Mouse (Mus musculus): ENCODE measurements at regions not wholly inside any gene's neighbourhood (a gene's known extent, or its start where the extent isn't known, plus 50 kb on each side); places are given as distances from the start of the nearest gene placed in this dataset.

DNA sequence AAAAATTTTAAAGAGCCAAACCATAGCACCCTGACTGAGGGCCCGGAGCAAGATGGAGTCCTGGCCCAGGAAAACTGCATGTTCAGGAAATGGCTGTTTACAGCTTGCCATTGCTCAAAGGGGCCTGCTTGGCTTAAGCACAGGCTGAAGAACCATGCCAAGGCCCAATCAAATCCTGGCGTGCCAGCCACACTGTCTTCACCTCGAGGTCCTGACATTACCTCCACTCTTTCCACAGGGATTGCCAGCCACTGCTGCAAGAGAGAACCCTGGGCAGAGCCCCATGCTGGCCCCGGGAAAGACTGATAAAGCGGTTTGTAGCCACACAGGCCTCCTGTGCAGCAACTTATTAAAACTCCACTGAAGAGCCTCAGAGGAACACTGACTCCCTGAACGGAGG, 199.6 kb downstream of the Cog6 start:
- no peak for DNase-seq
- no peaks in the 10 kb centered on the region for H3K36me3 ChIP-seq (ENCODE audit: control insufficient read depth, insufficient read depth, low read length)
- no peak overlapping the region for H3K27ac ChIP-seq (ENCODE audit: insufficient read depth, low read depth, low read length)
- H3K4me3 ChIP-seq (ENCODE audit: insufficient read depth, low read depth, low read length), result no peak overlapping the region
- WGBS, result 90% methylated on average over 6 of the region's 6 CpGs
- TF ChIP-seq POLR2A (IDR thresholded peaks at IDR 0.05; ENCODE audit: low read depth, low read length) (no peak), CTCF (conservative IDR thresholded peaks at IDR 0.05; ENCODE audit: insufficient read depth, insufficient read length, low read depth, low read length) (no peak)
- H3K27me3 ChIP-seq (replicated peaks; ENCODE audit: control insufficient read depth, insufficient read depth, low read length), result no peaks in the 10 kb centered on the region
- H3K4me1 ChIP-seq (ENCODE audit: control insufficient read depth, insufficient read depth, low read length), result no peaks in the 10 kb centered on the region

DNA sequence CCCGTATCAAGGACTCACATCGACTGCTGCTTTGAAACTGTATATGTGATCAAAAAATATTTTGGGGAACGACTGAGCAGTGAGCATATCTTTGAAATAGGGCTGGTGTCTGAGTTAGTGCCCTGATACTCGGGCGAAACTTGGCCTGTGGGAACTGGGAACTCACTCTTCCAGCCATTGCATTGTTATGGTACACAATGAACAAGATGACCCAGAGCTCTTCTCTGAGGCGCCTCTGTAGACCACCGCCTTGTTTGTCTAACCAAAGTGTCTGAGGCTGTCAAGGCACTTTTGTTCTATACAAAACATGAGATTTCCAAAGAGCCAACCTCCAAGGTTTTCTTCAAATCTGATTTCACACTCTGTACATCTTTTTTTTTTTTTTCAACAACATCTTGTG, 201.5 kb downstream of the Cog6 start:
- DNase-seq, result no peak
- TF ChIP-seq POLR2A (IDR thresholded peaks at IDR 0.05; ENCODE audit: low read depth, low read length), result no peak
- TF ChIP-seq CTCF (conservative IDR thresholded peaks at IDR 0.05; ENCODE audit: insufficient read depth, insufficient read length, low read depth, low read length), result no peak
- Histone ChIP-seq H3K36me3 (ENCODE audit: control insufficient read depth, insufficient read depth, low read length) (no peaks in the 10 kb centered on the region), H3K27me3 (replicated peaks; ENCODE audit: control insufficient read depth, insufficient read depth, low read length) (no peaks in the 10 kb centered on the region), H3K4me3 (ENCODE audit: insufficient read depth, low read depth, low read length) (no peak overlapping the region), H3K27ac (ENCODE audit: insufficient read depth, low read depth, low read length) (no peak overlapping the region), H3K4me1 (ENCODE audit: control insufficient read depth, insufficient read depth, low read length) (no peaks in the 10 kb centered on the region)
- 88% methylated on average over 7 of the region's 7 CpGs for WGBS

DNA sequence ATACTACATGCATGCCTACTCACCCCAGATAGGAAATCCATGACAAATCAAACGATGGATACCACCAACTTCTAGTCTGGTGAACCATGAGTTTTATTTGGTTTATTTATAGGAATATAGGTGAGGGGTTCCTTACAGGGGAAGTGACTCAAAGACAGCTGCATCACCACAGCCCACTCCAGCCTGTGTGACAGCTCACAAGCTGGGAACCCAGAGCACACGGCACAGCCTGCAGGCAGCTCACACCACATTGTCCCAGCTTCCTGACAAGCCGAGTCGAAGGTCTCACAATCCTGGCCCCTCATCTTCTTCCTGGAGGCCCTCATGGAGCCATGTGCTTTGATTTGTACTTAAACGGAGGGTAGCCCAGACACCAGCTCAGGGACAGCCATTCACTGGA, 214.7 kb downstream of the Cog6 start:
- no peak for DNase-seq
- no peak overlapping the region for H3K4me3 ChIP-seq (ENCODE audit: insufficient read depth, low read depth, low read length)
- H3K27me3 ChIP-seq (replicated peaks; ENCODE audit: control insufficient read depth, insufficient read depth, low read length), result no peaks in the 10 kb centered on the region
- 82% methylated on average over 5 of the region's 5 CpGs for WGBS
- 0 out of 2 replicates have a peak, but pooled peaks cover 3% of the 10 kb centered on the region for H3K4me1 ChIP-seq (ENCODE audit: control insufficient read depth, insufficient read depth, low read length)
- TF ChIP-seq POLR2A (IDR thresholded peaks at IDR 0.05; ENCODE audit: low read depth, low read length), result no peak
- TF ChIP-seq CTCF (conservative IDR thresholded peaks at IDR 0.05; ENCODE audit: insufficient read depth, insufficient read length, low read depth, low read length), result no peak
- no peak overlapping the region for H3K27ac ChIP-seq (ENCODE audit: insufficient read depth, low read depth, low read length)
- H3K36me3 ChIP-seq (ENCODE audit: control insufficient read depth, insufficient read depth, low read length), result no peaks in the 10 kb centered on the region

DNA sequence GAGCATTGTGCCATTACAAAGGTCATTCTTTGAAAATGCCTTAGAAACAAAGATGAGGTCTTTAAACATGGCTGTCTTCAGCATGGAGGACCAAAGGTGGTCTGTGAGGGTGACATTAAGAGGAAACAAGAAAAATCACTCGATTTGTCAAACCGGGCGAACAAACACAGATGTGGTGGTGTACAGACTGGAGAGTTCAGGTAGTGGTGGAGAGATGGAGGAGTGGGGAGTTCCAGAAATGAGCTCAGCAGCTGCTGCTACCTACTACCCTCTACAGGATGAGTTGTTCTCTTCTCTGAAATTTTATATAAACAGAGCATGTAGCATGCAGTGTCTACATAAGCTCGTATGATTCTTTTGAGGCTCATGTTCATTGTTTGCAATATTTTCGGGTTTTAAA, 215.6 kb downstream of the Cog6 start:
- Histone ChIP-seq H3K27ac (ENCODE audit: insufficient read depth, low read depth, low read length) (no peak overlapping the region), H3K36me3 (ENCODE audit: control insufficient read depth, insufficient read depth, low read length) (no peaks in the 10 kb centered on the region), H3K4me1 (ENCODE audit: control insufficient read depth, insufficient read depth, low read length) (0 out of 2 replicates have a peak, but pooled peaks cover 3% of the 10 kb centered on the region), H3K27me3 (replicated peaks; ENCODE audit: control insufficient read depth, insufficient read depth, low read length) (no peaks in the 10 kb centered on the region), H3K4me3 (ENCODE audit: insufficient read depth, low read depth, low read length) (no peak overlapping the region)
- TF ChIP-seq CTCF (conservative IDR thresholded peaks at IDR 0.05; ENCODE audit: insufficient read depth, insufficient read length, low read depth, low read length), result no peak
- no peak for TF ChIP-seq POLR2A (IDR thresholded peaks at IDR 0.05; ENCODE audit: low read depth, low read length)
- no peak for DNase-seq
- 89% methylated on average over 5 of the region's 5 CpGs for WGBS

DNA sequence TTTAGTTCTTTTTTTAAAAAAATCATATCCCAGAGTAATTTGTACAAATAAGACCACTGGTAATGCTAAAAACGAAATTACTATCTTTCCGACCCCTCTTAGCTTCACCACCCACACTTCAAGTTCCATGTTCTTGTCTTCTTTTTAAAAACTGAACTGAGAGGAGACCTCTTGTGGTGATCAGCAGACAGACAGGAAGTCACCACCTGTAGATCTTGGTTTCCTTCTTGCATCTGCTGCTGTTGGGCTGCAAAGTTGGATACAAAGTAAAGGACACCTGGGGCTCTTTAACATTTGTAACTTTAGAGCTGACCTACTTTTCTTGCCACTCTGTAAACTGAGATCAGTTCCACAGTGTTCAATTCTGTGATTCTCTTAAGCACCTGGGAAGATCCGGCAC, 216.4 kb downstream of the Cog6 start:
- peak; percentile 29 for DNase-seq
- H3K27me3 ChIP-seq (replicated peaks; ENCODE audit: control insufficient read depth, insufficient read depth, low read length), result no peaks in the 10 kb centered on the region
- no peaks in the 10 kb centered on the region for H3K36me3 ChIP-seq (ENCODE audit: control insufficient read depth, insufficient read depth, low read length)
- TF ChIP-seq POLR2A (IDR thresholded peaks at IDR 0.05; ENCODE audit: low read depth, low read length), result no peak
- TF ChIP-seq CTCF (conservative IDR thresholded peaks at IDR 0.05; ENCODE audit: insufficient read depth, insufficient read length, low read depth, low read length), result no peak
- H3K4me3 ChIP-seq (ENCODE audit: insufficient read depth, low read depth, low read length), result no peak overlapping the region
- no peak overlapping the region for H3K27ac ChIP-seq (ENCODE audit: insufficient read depth, low read depth, low read length)
- 0 out of 2 replicates have a peak, but pooled peaks cover 3% of the 10 kb centered on the region for H3K4me1 ChIP-seq (ENCODE audit: control insufficient read depth, insufficient read depth, low read length)
- WGBS, result 68% methylated on average over 3 of the region's 3 CpGs

DNA sequence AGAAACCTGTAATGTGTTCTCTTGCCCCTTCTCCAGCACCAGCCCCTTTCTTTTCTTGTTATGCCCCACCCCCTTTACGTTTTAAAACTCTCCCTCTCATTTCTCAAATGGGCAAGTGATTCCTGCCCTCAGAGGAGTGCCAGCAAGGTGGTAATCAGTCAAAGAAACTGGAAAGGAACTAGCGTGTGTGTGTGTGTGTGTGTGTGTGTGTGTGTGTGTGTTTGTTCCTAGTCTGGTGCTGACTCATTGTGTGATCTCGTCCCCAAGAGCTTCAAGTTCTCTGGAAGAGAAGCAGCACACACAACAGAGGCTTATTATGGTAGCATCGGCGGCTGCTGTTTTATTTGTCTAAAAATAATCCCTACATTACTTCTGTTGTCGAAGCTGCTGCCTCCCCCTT, 219.2 kb downstream of the Cog6 start:
- no peak for TF ChIP-seq CTCF (conservative IDR thresholded peaks at IDR 0.05; ENCODE audit: insufficient read depth, insufficient read length, low read depth, low read length)
- no peak for TF ChIP-seq POLR2A (IDR thresholded peaks at IDR 0.05; ENCODE audit: low read depth, low read length)
- no peaks in the 10 kb centered on the region for H3K27me3 ChIP-seq (replicated peaks; ENCODE audit: control insufficient read depth, insufficient read depth, low read length)
- no peak overlapping the region for H3K27ac ChIP-seq (ENCODE audit: insufficient read depth, low read depth, low read length)
- 0 out of 2 replicates have a peak, but pooled peaks cover 3% of the 10 kb centered on the region for H3K4me1 ChIP-seq (ENCODE audit: control insufficient read depth, insufficient read depth, low read length)
- H3K4me3 ChIP-seq (ENCODE audit: insufficient read depth, low read depth, low read length), result no peak overlapping the region
- DNase-seq, result no peak
- 15% methylated on average over 6 of the region's 6 CpGs for WGBS
- no peaks in the 10 kb centered on the region for H3K36me3 ChIP-seq (ENCODE audit: control insufficient read depth, insufficient read depth, low read length)

DNA sequence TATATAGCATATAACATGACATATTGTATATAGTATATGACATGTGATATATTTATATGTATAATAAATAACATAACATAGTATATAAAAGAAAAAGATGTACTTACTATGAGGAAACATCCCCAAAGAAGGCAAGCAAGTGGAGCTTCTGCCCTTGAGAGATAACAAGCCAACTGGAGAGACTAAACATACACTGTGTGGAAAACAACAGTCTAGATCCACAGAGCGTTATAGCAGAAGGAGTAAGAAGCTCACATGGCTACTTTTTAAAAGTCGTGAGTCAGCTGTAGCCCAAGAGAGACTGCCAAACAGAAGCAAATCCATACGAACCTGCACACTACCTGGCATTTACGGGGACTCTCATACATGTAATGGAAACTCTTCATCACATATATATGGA, 219.9 kb downstream of the Cog6 start:
- H3K36me3 ChIP-seq (ENCODE audit: control insufficient read depth, insufficient read depth, low read length), result no peaks in the 10 kb centered on the region
- WGBS, result 85% methylated on average over 4 of the region's 4 CpGs
- 0 out of 2 replicates have a peak, but pooled peaks cover 3% of the 10 kb centered on the region for H3K4me1 ChIP-seq (ENCODE audit: control insufficient read depth, insufficient read depth, low read length)
- no peak overlapping the region for H3K4me3 ChIP-seq (ENCODE audit: insufficient read depth, low read depth, low read length)
- H3K27ac ChIP-seq (ENCODE audit: insufficient read depth, low read depth, low read length), result no peak overlapping the region
- DNase-seq, result no peak
- no peak for TF ChIP-seq CTCF (conservative IDR thresholded peaks at IDR 0.05; ENCODE audit: insufficient read depth, insufficient read length, low read depth, low read length)
- no peak for TF ChIP-seq POLR2A (IDR thresholded peaks at IDR 0.05; ENCODE audit: low read depth, low read length)
- no peaks in the 10 kb centered on the region for H3K27me3 ChIP-seq (replicated peaks; ENCODE audit: control insufficient read depth, insufficient read depth, low read length)

Data from kidney, adult 2 months (tissue).